In genomic region chr3:58124886-58125285, GRCm38 (mm10) we compare ENCODE assay signal across 17 mouse cellular contexts.
"Had no signal": no experiment of that assay in that cellular context is flagged by ENCODE, and none has a peak within 500 bp of the region (broad histone marks: within the 10 kb centered on the region; RNA-seq: fewer than 3 reads in every experiment).

No protein-coding gene starts in this region.

- DNase-seq: lung, adult 18-20 months; lung, embryonic 14.5 days; lung, postnatal 10 days; lung, postnatal 4 days; midbrain, embryonic 14.5 days; retina, postnatal 1 day; right cerebral cortex, adult 18-20 months; right cerebral cortex, postnatal 25 days; right cerebral cortex, postnatal 4 days; spleen, adult 18-20 months; thymus, adult 18-20 months; thymus, postnatal 14 days; thymus, postnatal 36 days had no signal

- H3K36me3 ChIP-seq: midbrain, embryonic 12.5 days; neural tube, embryonic 13.5 days; neural tube, embryonic 15.5 days had no signal

- H3K4me1 ChIP-seq: midbrain, embryonic 12.5 days had no signal

- H3K4me2 ChIP-seq: lung, embryonic 14.5 days; midbrain, embryonic 12.5 days; neural tube, embryonic 13.5 days; neural tube, embryonic 15.5 days had no signal

- H3K9me3 ChIP-seq: midbrain, embryonic 12.5 days; neural tube, embryonic 13.5 days; neural tube, embryonic 15.5 days had no signal

- H3K4me3 ChIP-seq: midbrain, embryonic 12.5 days; myocyte; neural tube, embryonic 13.5 days; neural tube, embryonic 15.5 days had no signal

- H3K27ac ChIP-seq: midbrain, embryonic 12.5 days; neural tube, embryonic 13.5 days; neural tube, embryonic 15.5 days had no signal

- H3K9ac ChIP-seq: lung, embryonic 14.5 days; midbrain, embryonic 12.5 days; neural tube, embryonic 13.5 days; neural tube, embryonic 15.5 days had no signal

- H3K27me3 ChIP-seq: midbrain, embryonic 12.5 days; neural tube, embryonic 13.5 days; neural tube, embryonic 15.5 days had no signal
